Mouse (Mus musculus) ZHBTc4 (cell line): Measurements from ENCODE around the gene Rd3l.
"Not testable (repeated sequence)": the region's sequence is repeated elsewhere in the genome, so short reads cannot be mapped to it uniquely, and the experiment has no call there.

ENCODE experiments used
- DNase-seq: peaks from one replicate; pipeline ENCODE4 v3.0.0-alpha.2; 2011; ENCODE audit warnings: low read depth, low spot score

Rd3l gene

DNA sequence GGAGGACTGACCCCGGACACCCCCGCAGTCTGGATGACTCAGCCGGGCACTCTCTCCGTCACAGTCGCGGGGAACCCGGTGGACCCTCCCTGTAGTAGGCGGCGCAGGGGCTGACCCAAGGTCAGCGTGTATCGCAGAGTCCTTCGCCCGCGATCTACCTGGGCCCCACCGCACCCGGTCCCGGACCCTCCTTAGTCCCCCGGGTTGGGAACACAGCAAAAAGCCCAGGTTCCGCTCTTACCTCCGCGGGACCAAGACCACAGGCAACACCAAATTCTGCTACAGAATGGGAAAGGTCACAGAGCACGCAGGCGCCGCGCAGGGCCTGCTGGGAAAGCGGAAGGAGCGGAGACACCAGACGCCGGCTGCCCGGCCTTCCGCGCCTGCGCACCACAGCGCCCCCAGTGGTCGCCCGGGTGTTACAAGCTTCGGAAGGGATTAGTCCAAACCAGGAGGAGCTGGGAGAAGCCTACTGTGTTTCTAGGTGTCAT lies 14.4 kb downstream of the Rd3l start, which contains the start of gene Atp5mpl:
Gene Atp5mpl, minus strand, starts transcription at position 295 of the 491 bp plus-strand sequence.
- peak; percentile 98 for DNase-seq

DNA sequence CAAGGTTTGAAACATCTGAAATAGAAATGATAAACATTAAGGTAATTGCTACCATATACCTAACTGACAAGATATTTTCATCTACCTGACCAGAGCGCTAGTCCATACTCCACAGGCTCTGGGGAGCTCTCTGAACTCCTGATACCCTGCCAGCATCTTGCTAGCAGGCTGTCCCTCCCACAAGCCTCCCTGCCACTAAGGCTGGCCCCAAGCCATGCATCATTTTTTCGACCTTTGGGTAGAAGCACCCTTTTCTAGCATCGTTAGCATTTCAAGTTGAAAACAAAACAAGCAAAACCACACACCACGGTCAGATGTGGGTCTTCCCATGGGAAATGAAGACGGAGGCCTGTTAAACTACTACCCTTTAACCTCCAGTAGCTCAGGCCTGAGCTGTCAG lies 17.8 kb downstream of the Rd3l start:
- no peak for DNase-seq

DNA sequence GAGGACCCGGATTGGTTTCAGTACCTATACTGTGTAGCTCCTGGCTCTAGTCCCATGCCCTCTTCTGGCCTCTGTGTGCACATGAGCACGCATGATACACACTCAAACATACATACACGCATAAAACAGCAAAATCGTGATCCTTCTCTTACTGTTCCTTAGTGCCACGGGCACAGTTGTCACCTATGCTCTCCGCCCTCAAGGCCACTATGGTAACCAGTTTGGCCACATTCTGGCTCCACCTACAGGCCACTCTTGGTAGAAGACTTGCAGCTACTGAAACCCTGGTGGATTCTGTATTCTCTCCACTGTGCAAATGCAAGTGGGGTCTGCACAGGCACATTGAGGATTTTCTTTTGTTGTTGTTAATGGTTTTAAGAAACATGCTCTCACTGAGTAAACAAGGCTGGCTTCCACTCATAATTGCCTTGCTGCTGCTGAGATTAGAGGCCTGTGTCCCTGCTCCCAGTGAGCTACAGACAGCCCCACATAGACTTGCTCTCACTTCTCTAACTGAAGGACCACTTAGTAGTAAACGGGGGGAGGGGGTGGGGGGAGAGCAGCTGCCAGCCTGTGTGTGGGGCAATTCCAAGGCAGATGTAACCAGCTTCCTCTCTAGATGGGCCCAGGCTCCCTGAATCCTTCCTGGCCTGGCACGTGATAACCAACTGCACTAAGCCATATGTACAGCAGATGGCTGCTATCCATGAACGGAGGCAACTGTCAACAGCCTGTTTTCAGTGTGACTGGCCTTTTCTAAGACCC lies 22.8 kb downstream of the Rd3l start:
- peak; percentile 73 for DNase-seq

DNA sequence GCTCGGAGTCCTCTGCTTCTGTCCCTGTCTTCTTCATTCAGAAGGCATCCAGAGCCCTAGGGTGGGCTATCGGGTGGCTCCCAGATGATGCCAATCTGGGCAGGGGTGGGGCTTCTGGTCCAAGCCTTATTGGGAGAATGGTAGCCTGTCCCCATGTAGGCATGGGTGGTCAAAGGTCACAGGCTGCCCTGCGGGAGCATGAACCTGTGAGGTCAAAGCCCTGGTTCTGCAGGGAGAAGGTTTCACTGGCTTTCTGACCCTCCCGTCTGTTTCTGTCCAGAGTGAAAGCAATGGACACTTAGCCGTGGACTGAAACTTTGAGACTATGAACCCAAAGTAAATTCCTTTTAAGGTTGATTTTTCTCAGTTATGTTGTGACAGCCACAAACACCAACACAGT lies 24.9 kb downstream of the Rd3l start:
- no peak for DNase-seq

DNA sequence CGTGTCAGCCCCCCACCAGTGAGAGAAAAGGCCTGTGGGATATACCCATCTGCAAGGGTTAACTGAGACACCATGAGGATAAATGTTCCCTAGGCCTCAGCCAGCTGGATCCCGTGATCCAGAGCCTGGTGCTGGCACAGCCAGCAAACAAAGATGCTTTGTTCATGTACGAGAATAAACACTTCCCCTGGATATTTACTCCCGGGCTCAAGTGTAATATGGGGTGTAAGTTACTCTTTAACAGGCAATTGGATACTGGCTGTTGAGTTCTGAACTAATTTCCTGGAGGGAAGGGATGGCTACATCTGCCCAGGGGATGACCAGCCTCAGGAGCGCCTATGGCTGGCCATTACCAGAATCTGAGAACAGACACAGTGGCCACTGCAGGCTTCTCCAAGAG lies 29.4 kb downstream of the Rd3l start:
- DNase-seq = no peak

DNA sequence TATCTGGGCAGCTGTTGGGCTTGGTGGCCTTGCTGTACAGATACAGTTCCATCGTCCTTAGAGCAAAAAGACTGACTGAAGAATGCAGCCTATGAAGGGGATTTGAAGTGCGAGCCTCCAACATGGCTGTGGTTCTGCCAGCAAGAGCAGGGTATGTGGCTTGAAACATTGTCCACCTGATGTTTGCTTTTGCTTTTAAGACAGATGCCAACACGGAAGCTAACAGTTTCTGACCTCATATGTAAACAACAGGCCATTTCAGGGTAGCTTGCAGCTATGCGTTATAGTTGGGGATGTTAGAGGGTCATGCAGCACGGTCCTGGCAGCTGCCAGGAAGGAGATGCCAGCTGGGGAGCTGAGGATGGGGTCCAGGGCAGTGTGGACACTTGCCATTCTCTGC lies 30.6 kb downstream of the Rd3l start:
- no peak for DNase-seq

DNA sequence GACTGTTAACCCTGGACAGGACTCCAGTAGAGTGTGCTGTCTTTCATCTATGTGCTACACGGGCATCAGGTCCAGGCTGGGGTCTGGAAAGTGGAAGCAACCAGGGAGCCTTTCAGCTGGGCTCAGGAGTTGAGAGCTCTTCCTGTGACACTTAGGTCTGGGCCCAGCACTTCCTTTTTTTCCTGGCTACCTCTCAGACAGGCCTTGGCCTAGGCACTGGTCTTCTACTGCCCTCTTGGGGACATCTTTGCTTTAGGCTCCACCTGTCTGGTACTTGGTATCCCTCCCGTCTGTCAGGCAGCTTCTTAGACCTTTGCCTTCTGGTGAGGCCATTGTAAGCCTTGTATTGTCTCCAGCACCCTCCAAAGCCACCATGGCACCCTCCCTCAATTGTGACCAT lies 34.4 kb downstream of the Rd3l start:
- no peak for DNase-seq

DNA sequence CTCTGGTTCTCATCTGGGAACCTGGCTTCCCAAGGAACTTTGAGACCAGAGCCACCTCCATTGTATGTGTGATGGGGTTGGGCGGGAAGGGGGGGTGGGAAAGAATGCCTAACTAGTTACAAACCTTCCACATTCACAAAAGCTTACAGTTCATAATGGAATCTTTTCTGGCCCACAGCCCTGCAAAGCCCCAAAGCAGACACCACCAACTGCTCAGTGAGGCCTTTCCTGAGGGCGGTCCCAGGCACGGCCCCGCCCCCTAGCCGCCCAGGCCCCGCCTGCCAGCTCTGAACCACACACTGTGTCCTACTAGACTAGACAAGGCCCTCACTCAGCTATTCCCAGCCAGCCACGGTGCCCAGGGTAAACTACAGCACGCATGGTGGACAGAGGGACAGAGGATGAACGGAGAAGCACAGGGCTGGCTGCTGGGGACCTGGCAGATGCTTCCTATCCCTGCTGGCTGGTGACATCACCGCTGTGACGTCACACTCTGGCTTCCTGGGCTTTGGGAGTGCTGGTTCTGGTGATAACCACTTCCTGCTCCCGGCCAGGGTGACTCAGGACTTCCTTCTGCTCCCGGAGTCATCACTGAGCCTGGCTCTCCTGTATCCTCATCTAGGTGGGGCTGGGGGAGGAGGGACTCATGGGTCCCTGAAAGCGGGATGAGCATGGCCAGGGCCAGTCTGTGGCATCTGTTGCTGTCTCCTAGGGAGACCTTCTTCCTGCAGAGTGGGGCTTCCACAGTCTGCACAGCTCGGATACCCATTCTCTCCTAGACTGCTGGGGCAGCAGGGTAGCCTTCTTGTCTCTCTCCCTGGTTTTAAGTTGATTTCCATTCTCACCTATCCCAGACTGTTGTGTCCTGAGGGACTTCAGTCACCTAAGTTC lies 35.1 kb downstream of the Rd3l start:
- DNase-seq = not testable (repeated sequence)

DNA sequence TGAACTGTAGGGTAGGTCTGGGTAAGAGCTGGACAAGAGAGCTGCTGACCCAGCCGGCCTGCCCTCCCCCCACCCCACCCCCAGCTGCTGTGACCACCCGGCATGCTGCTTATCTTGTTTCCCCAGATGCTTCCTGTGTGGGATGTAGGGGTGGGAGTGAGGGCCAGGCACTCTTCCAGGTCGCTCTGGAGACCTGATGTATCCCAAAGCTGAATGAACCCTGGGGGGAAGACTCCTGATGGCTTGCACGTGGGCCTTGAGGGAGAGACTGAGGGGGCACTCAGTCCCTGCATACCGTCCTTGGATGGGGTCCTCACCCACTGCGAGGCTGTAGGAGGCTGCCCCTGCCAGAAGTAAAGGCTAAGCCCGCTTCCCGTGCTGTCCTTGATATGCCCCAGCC lies 36.0 kb downstream of the Rd3l start:
- no peak for DNase-seq

DNA sequence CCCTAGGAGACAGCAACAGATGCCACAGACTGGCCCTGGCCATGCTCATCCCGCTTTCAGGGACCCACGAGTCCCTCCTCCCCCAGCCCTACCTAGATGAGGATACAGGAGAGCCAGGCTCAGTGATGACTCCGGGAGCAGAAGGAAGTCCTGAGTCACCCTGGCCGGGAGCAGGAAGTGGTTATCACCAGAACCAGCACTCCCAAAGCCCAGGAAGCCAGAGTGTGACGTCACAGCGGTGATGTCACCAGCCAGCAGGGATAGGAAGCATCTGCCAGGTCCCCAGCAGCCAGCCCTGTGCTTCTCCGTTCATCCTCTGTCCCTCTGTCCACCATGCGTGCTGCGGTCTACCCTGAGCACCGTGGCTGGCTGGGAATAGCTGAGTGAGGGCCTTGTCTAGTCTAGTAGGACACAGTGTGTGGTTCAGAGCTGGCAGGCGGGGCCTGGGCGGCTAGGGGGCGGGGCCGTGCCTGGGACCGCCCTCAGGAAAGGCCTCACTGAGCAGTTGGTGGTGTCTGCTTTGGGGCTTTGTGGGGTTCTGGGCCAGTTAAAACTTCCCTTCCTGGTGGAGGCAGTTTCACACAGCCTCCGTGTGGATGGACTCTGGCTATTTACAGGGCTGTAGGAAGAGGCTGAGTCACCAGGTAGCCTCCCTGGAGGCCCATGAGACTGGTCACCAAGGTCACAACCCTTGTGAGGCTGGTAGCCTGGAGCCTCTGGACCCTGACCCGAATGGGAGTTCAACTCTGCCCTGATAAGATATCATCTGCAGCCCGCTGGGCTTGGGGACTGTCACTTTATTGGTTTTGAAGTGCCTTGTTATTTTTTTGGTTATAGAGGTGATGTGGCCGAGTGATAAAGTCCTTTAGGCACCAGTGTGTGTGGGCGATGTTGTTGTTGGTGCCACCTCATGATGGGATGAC lies 36.8 kb downstream of the Rd3l start:
- DNase-seq = not testable (repeated sequence)

DNA sequence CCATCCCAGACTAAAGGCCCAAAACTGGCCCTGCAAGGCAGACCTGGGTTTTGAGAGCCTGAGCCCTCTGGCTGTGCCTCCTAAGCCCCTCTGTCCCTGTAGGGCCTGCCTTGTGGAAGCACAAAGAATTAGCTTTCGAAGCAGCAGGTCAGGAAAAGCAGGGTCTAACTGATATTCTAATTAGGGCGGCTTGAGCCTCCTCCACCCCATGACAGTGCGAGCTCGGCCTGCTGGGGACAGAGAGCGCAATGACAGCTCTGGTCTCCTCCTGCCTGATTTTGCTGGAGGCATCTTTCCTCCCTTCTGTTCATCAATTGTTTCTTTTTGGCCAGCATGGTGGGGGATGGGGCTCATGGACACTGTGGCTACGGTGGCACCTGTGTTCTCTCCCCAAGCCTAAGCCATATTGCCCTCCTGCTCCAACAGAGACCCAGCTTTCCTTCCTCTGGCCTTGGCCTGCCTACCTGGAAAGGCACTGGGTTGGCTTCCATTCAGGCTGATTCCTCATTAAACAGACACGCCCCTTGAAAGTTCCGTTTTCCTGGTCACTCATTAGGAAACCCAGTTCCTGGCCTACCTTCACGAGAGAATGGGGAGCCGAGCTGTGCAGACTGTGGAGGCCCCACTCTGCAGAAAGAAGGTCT lies 37.6 kb downstream of the Rd3l start:
- no peak for DNase-seq

DNA sequence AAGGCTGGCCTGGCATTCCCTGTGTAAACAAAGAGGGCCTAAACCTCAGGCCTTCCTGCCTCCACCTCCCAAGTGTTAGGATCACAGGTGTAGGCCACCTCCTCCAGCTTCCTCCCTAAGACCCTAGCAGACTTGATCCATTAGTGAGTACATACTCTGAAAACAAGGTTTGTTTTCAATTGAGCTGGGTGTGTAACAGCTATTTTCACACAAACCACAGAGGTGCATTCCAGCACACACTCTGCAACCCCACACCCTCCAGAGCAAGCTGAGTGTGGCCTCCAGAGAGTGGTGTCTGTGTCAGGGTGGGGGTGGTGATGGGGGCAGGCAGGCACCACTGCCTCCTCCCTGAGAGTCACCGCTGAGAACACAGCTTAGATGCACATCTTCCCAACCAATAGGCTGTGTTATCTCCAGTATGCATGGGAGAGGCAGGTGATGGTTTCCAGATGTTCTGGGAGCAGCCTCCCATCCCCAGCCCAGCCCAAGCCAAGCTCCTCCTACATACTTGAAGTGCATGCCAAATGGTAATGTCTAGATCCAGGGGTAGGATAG lies 42.4 kb downstream of the Rd3l start:
- DNase-seq = peak; percentile 79

DNA sequence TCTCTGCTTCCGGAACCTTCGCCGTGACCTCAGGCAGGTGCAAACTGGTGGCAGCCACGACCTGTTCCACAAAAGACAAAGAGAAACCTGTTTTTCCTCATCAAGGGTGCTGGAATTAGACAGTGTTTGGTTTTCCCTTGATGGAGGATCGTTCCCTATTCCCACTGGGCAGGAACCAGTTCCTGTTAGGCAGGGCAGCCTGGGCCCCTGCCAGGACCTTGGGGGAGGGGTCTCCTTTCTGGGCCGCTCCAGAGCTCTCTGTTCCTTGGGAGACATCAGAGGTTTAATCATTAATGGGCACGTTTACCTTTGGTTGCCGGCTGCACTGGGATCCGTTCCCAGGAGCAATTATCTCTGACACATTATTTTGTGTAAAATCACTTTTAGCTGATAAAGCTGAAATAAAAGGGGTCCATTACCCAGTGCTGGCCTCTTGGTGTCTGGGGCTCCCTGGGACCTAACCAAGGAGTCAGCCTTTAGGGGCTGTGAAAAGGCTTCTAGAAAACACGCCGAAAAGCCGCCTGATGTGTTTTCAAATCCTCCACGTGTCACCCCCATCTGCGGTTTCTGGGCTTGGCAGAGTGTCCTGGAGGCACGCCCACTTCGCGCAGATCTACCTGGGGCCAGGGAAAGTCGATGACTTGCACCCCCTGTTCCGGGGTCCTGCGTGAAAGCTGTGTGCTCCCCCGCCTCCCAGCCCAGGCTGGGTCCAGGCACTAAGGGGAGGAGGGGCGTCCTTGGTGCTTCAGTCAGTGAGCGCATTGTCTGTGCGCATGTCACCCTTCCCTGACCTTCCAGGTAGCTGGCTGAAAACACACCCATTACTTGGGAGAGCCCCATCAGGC lies 44.2 kb downstream of the Rd3l start:
- peak; percentile 72 for DNase-seq

DNA sequence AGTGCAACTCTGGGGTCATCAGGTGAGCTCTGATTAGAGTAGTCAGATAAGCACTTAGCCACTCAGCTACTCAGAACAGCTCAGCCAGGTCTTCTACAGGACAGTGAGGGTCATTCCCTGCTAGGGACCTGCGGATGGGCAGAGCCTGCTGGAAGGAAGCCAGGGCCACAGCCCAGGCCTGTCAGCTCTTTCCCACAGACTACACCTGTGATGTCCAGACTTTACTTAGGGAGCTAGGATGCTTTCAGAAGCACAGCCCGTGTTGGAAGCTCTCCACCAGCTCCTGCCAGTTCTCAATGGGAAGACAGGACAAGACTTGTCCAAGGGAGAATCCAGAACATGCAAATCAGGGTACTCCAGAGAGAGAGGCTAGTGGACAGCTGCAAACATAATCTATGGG lies 47.1 kb downstream of the Rd3l start:
- no peak for DNase-seq

DNA sequence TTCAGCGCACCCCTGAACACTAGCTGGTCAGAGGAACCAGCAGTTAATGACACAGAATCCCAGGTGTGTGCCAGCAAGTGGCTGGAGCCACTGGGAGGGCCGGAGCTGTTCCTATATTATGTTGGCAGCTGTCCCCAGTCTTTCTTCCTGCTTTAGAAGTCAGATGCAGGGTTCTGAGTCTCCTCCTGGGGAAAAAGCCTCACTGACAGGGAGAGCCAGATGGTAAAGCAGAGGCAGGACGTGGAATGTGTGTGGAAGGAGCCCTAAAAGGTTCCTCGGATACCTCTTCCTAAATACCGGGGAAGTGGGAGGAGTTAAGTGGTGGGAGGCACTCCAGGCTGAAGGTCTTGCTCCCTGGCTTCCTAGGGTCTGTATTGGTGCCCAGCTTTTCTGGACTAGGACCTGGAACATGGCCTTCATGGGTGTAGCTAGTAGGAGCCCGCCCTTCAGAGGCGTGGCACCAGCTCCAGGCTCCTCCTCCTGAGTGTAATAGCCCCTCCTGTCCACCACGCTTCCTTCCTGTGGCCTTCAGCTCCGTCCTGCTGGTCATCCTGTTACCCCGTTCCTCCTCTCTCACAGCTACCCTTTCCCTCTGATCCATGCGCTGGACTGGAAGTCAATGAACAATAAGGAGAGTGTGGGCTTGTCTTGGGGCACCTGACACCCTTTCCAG lies 47.9 kb downstream of the Rd3l start:
- DNase-seq = peak; percentile 49

DNA sequence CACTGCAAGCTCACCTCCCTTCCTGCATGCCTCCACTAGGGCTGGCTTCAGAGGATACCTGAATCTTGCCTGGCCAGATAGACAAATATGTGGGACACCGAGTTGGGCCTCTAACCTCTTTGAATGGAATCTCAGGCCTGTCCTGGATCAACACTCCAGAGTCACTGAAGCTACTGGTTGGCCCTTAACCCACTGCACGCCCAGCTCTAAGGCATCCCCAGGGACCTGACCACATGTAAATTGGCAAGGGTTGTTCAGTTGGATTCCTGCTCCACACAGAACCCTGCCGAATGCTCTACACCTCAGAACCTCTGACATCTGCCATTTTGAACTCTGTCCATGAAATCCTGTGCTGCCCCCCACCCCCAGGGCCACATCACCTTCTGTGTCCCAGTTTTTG lies 48.6 kb downstream of the Rd3l start:
- no peak for DNase-seq

DNA sequence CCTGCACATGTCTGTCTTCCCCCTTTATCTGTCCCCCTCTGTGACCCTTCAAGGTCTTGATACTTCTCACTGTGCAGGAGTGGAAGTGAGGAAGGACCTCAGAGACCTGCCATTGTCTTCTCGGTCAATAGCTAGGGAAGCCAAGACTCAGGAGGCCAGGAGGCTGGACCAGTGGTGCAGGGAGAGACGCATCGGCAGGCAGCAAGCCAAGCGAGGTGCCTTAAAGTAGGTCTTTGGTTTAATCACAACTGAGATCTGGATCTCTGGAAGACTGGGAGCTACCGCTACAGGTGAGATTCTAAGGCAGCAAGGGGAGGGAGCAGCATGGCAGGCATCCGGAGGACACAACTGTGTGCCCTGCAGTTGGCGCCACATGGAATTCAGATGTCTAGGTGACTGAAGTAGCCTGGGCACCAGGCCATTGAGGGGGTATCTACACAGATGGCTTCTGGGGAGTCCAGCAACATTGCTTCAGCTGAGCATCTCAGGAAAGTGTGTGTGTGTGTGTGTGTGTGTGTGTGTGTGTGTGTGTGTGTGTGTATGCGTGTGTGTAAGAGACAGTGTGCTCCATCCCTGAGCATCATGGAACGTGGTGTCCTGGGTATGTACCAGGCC lies 49.6 kb downstream of the Rd3l start:
- no peak for DNase-seq
